Mouse (Mus musculus) liver (tissue): ENCODE data around the gene Phf2.

ENCODE experiments used
- DNase-seq: peaks from one replicate; pipeline ENCODE4 v3.0.0-alpha.2; 2020; ENCODE audit warnings: mixed read lengths

The Phf2 gene

GRCm38 (mm10) chr13:48870771-48871731 is at the start of gene Phf2:
Gene Phf2 (minus strand): TSS chr13:48871119.
- peak; percentile 41 for DNase-seq

DNA sequence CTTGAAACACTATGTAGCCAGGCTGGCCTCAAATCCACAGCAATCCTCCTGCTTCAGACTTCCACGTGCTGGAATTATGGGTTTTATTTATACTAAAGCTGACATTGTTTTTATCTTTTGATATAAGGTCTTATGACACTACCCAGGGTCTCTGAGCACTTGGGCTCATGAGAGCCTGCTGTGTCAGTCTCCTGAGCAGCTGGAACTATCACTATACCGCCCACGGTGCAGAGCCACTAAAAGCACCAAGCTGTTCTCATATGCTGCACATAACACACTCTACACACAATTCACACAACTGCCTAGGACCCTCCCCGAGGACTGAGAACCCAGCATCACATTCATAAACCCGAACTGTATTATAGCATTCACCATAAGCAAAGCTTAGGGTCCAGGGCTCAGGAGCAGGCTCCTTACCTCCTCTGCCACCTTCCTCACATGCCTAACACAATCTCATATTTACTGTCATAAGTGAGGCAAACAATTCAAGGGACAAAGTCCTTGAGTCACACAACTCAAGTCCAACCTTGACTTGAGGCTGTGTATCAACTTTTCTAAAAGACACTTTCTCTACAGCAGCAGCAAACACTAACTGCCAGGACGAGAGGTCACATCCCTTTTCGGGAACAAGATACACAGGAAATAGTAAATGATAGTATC is 49.0 kb upstream of the Phf2 start:
- no peak for DNase-seq

DNA sequence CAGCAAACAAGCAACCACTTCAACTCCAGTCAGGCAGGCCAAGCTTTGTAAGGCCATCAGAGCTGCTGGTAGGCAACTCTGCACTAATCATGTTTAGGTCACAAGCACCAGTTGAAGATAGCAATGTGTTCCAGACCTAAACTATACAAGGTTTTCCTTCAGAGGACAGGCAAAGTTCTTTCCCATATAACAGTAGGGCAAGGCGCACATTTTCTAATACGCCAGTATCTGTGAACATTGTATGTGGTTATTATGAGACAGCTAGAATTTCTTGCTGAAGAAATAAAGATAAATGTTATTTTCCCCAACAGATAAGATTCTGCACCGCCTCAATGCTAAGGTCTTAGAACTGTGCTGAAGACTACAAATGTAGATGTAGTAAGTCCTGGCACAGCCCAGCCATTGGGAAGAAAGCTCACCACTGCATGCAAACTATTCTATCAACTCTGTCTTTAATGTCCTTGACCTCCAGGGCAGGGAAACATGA is 46.2 kb upstream of the Phf2 start:
- no peak for DNase-seq

GRCm38 (mm10) chr13:48913680-48914079 is 42.8 kb upstream of the Phf2 start:
- no peak for DNase-seq

DNA sequence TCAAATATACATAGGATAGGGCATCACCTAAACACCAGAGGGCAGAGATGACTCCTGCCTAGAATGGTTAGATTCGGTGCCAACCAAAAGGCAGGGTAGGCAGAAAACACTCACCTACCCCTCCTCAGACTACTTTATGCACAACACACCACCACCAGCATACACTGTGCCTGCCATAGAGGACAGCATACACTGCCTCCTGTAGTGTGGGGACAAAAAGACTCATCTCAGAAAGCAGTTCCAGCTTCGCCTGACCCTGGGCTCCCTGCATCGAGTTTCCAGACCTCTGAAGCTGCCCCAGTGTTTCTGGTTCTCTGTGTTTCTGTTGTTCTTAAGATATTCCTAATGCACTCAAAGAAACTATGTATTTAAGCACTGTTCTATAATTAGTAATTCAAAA is 42.2 kb upstream of the Phf2 start:
- no peak for DNase-seq

GRCm38 (mm10) chr13:48911426-48911825 is 40.5 kb upstream of the Phf2 start:
- no peak for DNase-seq

DNA sequence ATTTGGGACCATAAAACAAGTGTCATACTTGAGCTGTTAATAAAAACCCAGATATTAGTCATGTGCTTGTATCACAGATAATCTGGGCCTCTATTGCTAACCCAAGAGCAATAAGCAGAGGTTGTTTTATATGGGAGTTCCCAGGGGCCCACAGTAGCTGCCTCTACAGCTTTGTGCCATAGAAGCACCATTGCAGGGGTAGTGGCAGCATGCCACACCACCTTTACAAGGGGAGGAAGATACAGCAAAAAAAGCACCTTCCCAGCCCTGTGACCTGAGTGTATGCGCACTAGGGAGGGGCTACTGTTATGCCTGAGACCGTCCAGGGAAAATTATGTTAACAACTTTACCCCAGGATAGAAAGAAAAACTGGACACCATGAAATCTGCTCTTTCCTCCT is 34.5 kb upstream of the Phf2 start:
- DNase-seq = no peak

GRCm38 (mm10) chr13:48895376-48895775 is 24.5 kb upstream of the Phf2 start:
- DNase-seq = no peak

DNA sequence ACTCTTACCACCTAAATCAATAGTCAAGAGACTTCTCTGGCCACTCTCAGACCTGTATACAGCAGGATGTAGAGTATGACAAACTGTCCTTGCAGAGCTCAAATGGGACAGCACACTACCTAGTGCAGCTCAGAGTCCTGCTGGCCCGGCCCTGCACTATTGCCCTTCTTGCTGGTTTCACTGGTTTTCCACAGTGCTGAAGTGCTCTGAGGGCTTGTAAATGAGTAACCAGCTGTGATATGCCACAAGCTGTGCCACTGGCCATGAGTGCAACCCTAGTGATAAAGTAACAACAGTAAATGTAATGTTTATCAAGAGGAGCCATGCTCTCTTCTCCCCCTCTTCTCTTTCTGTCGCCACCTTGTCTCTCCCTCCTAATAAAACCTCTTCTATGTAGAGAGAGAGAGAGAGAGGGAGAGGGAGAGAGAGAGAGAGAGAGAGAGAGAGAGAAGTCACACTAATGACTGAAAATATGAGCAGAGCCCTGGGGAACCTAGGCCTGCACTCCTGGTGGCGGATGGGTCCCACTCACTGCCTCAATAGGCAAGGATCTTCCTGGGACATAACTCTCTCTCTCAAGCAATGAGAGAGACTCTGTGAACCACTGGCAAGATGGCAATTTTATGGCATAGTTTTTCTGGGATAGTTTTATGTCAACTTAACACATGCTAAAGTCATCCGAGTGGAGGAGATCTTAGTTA is 19.5 kb upstream of the Phf2 start:
- DNase-seq = peak; percentile 40

DNA sequence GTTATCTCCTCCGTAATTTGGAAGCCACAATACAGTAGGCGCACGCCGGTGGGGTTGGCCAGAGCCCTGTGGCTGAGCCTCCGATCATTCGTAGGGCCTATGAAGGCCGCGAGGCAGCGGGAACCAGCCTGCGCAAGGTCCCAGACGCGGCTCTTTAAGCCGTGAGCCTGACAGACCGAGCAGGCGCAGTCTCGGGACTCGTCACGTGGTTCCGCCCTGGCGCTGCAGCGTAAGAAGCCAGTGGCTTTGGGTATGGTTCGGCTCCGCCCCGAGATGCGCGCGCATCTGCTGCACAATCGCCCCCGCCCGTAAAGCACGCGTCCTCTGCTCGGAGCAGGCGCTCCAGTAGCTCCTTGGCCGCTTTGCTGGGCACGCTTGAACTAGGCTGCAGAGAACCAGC is 7.6 kb upstream of the Phf2 start:
- peak; percentile 98 for DNase-seq

DNA sequence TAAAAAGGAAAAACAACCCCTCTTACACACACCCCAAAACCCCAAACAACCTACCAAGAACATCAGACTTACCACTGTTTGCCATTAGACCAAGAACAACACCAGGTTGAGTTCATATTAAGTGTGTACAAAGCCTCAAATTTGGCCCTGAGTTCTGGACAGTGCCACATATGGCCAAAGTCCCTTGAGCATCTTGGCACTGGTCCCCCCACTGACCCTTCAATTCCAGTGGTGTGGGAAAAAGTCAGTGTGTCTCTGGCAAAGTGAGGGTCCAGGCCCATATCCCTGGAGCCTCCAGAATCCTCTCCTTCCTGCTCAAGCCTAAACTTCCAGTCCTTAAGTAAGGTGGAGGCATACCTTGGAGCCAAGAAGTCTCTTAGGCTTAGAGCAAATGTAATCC is 6.9 kb upstream of the Phf2 start:
- DNase-seq = no peak

DNA sequence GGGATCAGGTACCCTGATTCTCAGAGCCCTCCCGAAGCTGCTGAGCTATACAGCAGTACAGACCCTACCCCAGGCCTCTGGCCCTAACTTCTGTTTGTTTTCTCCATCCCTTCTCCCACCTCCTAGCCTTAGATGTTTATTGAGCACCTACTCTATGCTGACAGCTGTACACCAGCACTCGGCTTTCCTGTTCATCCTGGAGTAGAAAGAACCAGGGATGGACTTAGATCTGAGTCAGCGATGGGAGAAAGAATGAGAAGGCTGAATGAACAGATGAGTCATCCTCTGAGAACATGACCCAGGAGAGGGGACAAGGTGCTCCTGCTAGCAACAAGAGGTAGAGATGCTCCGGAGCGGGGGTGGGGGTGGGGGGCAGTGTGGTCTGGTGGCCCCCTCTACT is 1.8 kb upstream of the Phf2 start:
- DNase-seq = no peak

GRCm38 (mm10) chr13:48871887-48872606 is 1.1 kb upstream of the Phf2 start:
- DNase-seq = no peak

GRCm38 (mm10) chr13:48869950-48870770 is 759 bp downstream of the Phf2 start:
- DNase-seq = peak; percentile 38

DNA sequence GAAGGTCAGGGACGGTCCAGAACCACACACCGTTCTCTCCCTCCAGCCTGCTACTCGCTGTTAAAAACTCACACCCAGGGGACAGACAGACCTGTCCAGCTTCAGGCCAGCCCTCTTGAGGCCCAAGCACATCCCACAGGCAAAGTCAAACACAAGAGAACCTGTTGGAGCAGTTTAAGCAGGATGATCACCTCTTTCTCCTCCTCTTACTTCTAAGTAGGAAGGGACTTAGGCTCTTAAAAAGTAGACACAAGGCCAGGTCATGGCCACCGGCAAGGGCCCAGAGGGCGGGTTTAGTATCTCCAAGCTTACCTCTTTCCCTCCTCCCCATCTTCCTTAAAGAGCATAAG is 1.3 kb downstream of the Phf2 start:
- DNase-seq = no peak

GRCm38 (mm10) chr13:48869088-48869487 is 1.8 kb downstream of the Phf2 start:
- no peak for DNase-seq

GRCm38 (mm10) chr13:48864673-48865356 is 6.1 kb downstream of the Phf2 start:
- no peak for DNase-seq

DNA sequence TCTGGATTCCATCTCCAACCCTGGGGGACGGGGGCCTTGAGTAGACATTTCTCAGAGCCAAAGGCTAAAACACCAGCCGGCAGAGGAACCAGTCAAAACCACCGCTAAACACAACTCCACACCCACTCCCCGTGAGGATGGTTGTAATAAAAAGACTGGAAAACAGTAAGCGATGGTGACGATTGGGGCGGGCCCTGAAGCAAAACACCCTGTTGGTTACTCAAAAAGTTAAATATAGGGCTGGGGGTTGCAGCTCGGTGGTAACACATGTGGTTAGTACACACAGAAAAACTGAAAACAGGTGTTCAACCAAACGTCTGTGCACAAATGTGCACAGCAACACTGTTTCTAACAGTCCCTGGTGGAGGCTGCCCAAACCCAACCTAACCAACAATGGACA is 7.4 kb downstream of the Phf2 start:
- DNase-seq = no peak

- no peak for DNase-seq
Observed at GRCm38 (mm10) chr13:48861913-48862312, 9.0 kb downstream of the Phf2 start.

GRCm38 (mm10) chr13:48858779-48859178 is 12.1 kb downstream of the Phf2 start:
- DNase-seq = no peak

- DNase-seq = no peak
Observed at GRCm38 (mm10) chr13:48858054-48858453, 12.9 kb downstream of the Phf2 start.
